Mouse (Mus musculus): ENCODE data around the gene Desi1.

Gene Desi1

DNA sequence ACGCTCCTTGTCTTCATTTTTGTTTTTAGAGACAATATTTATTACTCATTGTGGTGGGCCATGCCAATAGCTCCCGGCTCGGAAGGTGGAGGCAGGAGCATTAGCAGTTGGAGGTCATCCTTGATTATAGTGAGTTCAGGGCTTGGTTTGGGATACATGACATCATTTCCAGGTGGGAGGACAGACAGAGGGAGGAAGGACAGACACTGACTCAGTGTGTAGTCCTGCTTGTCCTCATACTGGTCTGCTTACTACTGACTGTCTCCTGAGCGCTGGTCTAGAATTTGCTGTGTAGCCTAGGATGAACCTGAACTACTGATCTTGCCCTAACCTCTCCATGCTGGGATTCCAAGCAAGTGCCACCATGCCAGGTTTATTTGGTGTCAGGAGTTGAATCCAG, at the start of gene Desi1:
Desi1 (minus strand) TSS at position 101 of the 400 bp plus-strand sequence.
- no peak for DNase-seq

DNA sequence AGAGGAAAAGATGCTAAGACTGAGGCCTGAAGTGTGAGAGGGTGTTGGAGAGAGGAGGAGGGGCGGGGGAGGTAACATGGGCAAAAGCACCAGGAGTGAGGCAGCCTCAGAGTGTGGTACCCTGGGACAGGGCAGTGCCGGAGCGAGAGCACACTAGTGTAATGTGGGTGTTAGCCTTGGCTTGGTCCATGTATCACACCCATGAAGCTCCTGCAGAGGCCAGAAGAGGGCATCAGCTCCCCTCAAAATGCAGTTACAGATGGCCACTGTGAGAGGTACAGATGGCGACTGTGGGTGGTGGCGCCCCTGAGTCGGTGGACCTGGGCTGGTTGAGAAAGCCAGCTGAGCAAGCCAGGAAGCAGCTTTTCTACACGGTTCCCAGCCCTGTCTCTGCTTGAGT, 47.5 kb upstream of the Desi1 start:
- DNase-seq = no peak

DNA sequence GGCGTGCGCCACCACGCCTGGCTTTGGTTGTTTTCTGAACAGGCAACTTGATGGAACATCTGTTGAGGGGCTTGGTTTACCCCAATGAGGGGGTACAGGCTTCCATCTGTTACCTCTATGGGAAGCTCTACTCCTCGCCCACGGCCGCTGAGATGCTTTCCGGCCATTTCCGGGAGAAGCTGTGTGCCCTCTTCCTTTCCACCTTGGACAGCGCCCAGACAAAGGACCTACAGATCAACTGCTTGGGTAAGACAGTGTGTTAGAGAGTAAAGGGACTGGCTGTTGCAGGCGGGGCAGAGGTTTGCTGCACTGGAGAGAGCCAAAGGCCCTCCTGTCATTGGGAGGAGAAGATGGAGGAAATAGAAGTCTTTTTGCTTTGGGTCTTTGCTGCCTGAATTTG, 46.2 kb upstream of the Desi1 start:
- no peak for DNase-seq

DNA sequence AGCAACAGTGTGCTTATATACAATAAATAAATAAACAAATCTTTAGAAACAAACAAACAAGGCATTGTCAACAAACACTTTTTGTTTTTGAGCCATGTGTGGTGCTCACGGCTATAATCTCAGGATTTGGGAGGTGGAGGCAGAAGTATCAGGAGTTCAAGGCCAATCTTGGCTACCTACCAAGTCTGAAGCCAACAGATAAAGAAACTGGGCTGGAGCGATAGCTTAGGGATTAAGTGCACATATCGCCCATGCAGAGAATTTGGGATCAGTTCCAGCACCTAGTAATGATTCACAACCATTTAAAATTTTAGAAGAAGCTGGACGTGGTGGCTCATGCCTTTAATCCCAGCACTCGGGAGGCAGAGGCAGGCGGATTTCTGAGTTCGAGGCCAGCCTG, 39.8 kb upstream of the Desi1 start:
- no peak for DNase-seq

DNA sequence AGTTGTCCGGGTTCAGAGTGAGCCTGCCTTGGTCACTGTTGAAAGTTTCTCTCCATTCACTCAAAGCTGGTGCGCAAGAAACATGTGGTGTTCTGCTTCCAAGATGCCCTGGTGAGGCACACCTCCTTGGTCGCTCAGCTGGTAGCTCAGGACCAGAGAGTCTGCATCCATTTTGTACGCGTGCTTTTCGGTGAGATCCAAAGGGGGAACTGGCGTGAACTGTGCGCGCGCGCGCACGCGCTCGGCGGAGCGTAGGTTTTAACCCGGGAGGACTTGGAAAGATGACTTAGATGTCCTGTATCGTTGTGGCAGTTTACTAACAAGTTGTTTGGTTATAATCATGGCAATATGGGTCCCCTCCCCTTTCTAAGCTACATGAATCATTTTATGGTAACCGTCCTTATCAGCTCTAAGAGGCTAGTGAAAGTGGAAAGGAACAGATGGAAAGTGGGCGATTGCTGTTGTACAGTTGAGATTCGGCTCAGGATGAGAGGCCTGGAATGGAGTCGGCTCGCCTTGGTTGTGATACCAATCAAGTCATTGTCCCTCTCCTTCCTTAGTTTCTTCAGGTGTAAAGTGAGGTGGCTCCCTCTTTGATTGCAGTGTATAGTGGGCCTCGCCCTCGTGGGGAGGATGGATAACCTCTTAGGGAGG, 38.3 kb upstream of the Desi1 start:
- no peak for DNase-seq

DNA sequence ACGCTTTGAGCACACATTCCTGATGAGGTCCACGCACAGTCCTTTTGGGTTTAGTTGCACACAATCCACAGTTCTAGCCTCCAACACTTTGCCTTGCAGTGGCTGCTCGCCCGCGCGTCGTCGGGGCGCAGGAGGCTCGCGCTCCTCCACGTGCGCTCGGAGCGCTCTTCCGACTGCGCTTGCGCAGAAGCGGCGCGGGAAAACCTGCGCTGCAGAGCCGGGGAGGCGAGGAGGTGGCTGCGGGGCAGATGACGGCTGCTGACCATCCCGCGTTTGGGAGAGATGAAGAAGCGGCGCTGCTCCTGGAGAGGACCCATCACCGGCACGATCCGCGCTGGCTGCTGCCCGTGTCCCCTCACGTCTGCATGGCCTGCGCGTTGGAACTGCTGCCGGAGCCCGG, 36.2 kb upstream of the Desi1 start, which contains the start of gene Mei1:
Mei1 (plus strand) TSS at position 99 of the 400 bp plus-strand sequence.
- no peak for DNase-seq

DNA sequence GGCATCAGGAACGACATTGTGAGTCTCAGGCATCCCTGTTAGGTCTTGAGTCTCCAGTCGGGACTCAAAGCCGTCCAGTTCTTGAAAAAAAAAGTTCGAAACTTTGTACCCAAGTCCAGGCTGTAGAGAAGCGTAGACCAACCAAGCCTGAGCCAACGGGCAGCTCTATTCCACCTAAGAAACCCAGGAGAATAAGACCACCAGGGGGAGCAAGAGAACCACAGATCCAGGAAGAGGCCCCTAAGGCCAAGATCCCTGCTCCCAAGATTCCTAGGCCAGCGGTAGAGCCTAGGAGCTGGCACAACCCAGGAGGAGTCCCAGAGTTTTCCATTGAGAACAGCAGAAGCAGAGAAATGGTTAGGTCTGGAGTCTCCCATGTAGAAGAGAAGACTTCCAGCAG, 31.8 kb upstream of the Desi1 start:
- DNase-seq = peak; percentile 45 to 71

DNA sequence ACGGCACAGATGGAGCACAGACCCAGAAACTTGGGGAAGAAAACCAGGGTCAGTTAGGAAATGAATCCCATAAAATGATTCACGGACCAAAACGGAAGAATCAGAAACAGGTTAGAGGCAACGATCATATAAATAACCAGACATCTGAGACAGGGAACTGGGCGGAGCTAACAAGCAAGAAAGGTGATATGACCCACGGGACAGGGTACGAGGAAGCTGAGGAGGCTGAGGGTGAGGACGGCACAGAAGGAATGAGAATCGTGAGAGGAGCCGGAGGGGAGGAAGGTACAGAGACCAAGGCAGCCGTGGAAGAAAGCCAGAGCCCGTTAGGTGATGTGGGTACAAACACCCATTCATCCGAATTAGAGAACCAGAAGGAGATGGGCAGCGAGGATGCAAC, 30.2 kb upstream of the Desi1 start:
- DNase-seq = no peak

DNA sequence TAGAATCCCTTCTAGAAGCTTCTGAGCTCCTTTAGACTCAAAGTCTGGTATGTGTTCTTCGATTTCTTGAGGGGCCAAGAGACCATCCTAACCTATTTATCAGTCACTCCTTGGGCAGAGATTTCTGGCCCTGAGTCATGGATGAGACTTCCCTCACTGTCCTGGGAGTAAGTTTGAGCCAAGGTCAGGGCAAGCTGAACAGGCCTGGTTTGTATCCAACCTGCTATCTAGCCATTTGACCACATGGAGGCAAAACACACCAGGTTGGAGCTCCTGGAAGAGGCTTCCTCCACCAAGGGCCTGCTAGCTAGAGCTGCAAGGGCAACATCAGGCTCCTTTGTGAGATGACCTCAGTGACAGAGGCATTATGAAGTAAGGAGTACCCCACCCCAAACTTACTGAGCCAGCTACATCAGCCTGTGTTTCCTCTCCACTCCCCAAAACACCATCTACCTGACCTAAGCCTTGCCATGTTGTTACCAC, 25.1 kb upstream of the Desi1 start, which contains the start of gene 4930407I10Rik:
4930407I10Rik (plus strand) TSS at position 433 of the 483 bp plus-strand sequence.
- no peak for DNase-seq

DNA sequence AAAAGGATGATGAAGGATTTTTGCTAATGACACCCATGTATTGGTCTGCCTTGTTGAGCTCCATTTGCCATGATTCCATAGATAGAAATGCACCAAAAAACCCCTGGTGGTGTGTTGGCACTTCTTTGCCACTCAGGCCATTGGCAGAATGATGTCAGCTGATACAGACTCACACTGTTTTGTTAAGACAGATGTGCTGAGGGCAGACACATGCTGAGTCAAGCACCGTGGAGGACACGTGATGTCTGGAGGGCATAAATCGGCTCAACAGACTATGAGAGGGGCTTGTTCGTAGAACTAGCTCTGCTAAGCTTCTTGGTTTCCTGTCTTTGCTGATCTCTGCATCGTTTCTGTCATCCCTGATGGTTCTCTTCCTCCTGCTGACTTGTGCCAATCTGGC, 18.9 kb upstream of the Desi1 start:
- no peak for DNase-seq

DNA sequence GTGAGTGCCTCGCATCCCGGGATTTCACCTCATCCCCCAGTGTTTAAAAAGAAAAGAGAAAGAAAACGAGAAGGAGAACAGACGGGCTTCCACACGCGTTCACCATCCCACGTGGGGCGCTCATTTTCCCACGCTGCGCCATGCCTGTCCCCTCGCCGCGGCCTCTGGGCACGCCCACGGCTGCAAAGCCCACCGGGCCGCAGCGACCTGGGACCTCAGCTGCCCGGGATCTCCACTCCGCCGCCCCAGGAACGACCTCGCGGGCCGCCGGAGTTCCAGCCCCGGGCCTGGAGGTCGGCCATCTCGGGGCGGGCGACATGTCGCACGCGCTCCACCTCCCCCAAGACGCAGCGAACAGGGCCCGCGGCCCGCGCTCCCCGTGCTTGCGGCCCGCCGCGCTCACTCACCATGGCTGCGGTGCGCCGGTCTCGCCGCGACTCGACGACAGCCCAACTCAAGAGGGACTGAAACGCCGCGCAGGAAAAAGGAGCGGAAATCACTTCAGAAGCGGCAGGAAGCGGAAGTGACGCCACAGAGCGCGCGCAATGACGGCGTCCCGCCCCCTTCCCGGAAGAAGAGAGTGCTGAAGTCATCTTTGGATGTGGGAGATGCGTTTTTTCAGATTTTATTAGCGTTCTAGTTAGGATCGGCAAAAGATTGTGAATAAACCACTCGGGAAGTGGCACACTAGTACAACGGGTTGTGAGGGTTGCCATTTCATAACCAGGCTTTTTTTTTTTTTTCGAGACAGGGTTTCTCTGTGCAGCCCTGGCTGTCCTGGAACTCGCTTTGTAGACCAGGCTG, 13.6 kb upstream of the Desi1 start, which contains the start of gene Snu13:
Snu13 (minus strand) TSS at position 519 of the 804 bp plus-strand sequence.
- peak; percentile 91 to 92 for DNase-seq

DNA sequence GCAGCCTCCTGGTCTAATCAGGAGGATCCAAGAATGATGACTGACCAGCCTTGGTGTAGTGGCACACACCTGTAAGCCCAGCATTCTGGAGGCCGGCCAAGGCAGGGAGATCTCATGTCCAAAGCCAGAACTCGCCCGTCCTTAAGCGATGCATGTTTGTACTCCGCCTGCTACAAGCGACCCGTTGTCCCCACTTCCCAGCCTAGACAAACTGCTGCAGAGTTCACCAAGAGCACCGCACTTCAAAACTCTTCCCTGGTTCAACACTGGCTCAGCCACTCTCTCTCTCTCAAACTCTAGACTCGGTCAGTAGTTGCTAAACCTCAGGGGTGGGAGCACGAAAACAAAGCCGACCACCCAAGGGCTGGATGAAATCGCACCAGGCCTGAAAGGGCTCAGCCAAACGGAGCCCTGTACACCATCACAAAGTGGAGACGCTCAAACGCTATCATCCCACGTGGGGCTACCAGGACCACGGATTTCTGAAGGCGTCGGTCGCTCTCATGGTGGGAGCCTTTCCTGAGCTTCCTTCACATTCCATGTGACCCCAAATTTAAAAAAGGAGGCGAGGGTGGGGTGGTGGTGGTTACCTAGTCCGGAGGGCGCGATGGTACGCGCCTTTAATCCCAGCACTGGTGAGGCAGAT, 12.7 kb upstream of the Desi1 start:
- DNase-seq = no peak

DNA sequence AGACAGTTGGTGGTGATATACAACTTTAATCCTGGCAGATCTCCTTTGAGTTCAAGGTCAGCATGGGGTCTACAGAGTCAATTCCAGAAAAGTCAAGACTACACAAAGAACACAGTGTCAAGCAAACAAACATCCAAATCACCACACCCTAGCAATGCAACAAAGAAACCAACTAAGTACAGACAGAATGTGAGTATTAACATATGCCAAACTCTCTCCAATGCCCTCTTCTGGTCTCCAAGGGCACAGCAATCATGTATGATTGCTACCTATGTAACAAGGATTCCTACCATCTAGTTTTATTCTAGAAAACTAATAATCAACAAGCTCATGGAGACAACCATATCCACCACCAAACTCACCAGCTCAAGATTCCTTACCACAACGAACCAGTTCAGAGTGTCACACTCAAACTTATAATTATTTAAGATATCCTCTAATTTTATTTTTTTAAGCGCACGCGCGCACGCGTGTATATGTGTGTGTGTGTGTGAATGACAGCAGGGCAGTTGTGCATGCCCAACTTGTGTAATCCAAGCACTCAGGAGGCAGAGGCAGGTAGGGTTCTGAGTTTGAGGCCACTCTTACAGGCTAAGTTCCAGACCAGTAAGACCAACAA, 10.6 kb upstream of the Desi1 start:
- DNase-seq = no peak

DNA sequence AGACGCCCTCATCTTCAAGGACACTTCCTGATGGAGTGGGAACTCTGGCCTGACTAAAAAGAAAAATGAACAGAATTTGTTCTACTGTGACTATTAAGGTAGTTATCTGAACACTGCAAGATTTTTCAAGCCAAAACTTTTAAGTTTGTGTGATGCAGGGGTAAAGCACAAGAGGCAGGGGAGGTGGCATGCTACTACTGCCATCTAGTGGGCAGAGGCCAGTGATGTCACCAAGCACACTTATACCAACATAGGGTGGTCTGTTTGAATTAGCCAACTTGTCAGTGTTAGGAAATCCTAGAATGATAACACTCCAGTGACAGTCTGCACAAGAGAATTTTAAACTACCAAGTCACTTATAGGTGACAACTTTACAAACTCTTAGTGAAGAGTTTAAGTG, 7.0 kb upstream of the Desi1 start:
- peak; percentile 14 to 35 for DNase-seq

DNA sequence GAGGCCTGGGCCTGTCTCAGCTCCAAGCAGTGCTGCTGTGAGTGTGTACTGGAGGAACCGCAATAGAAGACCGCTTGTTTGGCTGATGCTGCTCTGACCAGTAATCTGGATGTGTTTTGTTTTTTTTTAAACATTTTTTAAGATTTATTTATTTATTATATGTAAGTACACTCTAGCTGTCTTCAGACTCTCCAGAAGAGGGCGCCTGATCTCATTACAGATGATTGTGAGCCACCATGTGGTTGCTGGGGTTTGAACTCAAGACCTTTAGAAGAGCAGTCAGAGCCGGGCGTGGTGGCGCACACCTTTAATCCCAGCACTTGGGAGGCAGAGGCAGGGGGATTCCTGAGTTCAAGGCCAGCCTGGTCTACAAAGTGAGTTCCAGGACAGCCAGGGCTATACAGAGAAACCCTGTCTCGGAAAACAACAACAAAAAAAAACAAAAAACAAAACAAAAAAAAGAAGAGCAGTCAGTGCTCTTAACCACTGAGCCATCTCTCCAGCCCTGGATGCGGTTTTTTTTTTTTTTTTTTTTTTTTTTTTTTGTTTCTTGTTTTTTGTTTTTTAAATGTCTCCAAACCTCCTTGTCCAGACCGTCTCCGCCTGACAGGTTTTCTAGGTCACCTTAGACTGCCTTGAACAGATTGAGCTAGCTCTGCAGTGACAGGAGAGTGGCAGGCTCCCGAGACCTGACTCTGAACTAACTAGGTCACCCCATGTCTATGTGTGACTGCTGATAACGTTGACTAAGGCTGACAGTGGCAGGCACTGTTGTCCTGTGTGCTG, 2.4 kb upstream of the Desi1 start:
- DNase-seq = peak in 1 of 2 experiments; percentile 19

DNA sequence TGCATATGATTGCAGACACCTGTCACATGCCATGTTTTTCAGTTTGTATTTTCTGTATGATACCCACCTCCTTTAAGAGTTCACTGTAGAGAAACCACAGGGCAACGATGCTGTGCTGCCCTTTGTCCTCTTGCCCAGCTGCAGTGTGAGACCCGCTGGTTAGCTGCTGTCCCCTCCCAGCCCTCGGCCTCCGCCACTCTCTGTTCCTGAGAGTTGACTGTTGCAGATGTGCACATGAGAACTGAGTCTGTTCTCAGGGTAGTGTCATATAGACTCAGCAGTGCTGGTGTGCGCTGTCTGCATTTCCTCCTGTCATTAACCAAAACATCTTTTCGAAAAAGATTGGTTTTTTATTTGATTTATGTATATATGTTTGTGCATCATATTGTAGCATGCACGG, 1.3 kb downstream of the Desi1 start:
- no peak for DNase-seq

DNA sequence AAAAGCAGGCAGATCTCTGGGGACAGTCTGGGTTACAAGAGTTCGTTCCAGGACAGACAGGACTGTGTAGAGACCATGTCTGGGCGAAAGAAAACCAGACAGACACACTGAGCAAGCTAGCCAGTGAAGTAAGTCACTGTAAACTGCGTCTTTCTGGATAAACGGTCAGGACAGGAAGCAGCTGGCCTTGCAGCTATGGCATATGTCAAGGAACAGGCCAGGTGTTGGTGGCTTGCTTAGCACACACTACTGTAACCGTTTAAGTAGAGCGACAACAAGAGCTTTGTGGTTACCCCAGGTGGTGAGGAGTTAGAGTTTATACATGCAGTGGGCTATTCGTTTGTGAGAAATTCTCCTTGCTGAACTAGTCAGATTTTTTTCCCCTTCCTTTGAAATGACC, 5.9 kb downstream of the Desi1 start:
- DNase-seq = no peak

DNA sequence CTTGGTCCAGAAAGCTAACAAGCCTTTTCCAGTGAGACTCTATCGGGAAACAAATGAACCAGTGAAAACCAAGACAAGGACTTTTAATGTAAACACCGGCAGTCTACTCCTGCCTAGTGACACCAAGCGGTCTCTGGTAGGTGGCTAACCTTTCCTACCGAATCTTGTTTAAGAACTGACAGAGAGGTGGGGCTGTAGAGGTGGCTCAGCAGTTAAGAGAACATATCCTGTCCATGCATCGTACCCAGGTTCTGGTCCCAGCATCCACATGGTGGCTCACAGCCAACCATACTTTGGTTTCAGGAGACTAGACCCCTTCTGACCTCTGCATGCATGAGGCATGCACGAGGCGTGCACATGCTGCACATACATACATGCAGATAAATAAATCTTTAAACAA, 6.4 kb downstream of the Desi1 start:
- no peak for DNase-seq

DNA sequence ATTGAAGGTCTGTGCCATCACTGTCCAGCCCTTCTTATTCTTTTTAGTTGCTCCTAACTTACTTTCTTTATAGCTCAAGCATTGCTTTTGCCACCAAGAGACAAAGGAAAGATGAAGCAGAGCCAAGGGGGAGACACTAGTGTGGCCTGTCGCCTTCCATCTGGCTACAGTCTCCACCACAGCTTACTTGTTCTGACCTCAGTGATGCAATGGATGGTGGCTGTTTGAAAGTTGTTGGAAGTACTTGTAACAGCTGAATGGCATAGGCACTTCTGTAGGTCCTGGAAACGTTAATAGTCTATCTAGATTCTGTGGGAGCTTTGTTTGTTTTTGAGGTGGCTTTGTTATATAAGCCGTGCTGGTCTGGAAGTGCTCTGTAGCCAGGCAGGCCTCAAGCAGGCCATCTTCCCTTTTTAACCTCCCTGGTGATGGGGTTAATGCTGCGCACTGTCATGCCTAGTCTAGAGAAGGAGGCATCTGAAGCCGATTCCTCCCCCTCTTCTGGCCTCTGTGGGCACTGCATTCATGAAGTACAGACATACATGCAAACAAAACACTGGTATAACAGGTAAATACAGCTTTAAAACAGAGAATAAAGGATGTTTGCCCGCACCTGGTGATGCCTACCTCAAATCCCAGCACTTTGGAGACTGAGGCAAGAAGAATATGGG, 9.6 kb downstream of the Desi1 start:
- DNase-seq = no peak

DNA sequence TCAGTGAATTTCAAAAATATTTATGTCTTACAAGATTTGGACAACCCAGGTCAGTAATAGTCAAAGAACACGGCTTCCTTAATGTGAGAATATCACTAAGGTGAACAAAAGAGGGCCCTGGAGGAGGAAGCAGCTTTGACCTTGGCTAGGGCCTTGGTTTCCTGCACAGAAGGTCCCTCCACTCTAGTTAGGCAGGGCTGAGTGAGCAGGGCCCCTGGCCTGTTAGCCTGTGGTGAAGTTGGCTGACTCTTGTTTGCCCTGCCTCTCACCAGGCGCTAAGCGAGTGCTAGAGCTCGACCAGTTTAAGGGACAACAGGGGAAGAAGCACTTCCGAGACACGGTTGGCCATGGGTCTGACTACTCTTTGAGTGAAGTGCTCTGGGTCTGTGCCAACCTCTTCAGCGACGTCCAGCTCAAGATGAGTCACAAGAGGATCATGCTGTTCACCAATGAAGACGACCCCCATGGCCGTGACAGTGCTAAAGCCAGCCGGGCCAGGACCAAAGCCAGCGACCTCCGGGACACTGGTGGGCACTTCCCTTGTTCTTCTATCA, 11.1 kb downstream of the Desi1 start:
- peak in 1 of 2 experiments; percentile 5 for DNase-seq

DNA sequence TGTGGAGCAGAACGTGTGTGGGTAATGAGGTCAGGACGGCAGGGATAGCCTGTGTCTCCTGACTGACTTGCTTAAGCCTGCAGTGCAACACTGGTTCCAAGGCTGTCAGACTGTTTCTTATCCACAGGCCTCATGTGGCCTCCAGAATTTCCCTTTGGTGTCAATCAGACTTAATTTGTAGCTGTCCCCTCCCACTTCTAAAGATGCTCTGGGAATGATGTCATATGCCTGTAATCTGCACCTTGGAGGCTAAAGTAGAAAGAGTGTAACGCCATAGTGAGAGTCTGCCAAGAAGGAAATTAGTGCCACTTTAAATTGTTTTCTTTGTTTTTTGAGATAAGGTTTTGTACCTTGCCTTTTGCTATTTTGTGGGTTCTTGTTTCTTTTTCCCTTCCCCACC, 14.4 kb downstream of the Desi1 start:
- DNase-seq = no peak

Data from lung, adult 18-20 months (tissue).